Mouse (Mus musculus): ENCODE data around the gene Psors1c2.
"Not testable (repeated sequence)": the region's sequence is repeated elsewhere in the genome, so short reads cannot be mapped to it uniquely, and the experiment has no call there.

Psors1c2 gene

DNA sequence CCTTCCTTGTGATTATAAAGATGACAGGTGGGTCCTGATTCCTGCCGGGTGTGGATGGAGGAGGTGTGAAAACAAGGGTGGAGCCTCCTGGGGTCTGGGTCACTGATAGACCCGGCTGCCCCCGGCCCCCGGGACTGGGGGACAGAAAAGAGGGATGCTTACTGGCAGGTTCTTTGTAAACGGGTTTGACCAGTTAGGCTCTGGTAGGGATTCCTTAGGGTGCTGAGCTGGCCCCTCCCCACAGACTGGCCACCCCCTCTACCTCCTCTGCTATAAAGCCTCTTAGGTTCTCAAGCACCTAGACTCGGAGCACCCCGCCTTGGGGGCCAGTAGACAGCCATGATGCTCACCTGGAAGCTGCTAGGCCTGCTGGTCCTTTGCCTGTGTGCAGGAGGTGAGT is at the start of gene Psors1c2:
Psors1c2 (plus strand) TSS at position 301 of the 400 bp plus-strand sequence.
- no peak for DNase-seq

DNA sequence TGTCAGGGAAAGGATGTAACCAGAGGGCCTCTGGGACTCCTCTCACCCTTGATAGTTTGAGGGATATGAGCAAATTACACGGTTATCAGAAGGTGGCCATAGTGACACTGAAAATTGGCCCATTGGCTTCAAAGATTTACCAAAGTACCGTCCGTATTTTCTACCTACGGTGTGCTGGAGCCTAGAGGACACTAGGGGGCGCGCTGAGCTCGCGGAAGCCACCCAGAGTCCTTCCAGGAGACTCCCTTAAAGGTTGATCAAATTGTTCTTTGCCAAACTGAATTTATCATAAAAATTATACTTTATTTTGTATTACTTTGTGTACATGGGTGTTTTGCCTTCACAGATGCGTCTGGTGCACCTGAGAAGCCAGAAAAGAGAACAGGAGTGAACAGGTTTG is 48.9 kb upstream of the Psors1c2 start:
- peak; percentile 20 to 62 for DNase-seq

DNA sequence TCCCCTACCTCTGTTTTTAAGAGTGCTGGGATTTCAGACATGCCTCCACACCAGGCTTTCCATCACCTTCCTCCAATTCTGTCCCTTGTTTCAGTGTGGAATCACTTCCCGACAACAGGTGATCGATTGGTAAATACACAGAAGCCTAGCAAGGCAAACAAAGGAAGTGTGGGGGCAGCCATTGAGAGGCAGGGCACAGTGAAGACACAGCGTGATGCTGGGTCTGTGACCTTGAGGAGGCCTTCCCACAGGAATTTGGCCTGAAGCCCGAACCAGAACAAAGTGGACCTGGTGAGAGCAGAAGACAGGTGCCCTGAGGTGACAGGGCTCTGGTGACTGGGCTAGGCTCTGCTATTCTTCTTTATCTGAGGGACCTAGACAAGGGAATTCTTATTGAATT is 47.3 kb upstream of the Psors1c2 start:
- DNase-seq = no peak

DNA sequence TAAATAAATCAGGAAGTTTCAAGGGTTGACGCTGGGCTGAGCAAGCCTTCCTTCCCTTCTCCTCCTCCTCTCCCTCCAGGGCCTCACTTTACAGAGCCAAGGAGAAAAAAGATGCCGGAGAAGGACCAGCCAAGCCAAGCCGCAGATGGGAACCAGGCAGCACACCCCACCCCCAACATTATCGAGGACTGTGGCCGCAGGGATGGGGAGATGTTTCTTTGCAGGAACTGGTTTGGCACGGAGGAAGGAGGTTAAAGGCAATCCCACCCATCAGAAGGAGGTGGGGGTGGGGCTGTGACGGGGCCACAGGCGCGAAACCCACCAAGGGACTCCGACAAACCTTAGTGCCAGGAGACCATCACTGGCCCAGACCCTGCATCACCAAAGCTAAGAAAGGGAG is 46.3 kb upstream of the Psors1c2 start:
- DNase-seq = no peak

DNA sequence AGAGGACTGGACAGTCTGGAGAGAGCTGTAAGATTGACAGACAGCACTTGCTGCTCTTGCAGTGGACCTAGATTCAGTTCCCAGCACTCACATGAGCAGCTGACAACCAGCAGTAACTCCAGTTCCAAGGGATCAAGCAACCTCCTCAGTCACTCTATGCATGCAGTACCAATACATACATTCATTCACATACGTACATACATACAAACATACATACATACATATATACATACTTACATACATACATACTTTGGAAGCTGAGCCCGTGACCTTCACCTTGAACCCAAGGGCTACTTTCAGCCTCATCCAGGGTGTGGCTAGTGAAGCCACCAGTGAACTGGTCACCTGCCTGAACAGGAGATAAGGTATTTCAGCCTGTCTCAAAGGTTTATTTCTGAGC is 45.0 kb upstream of the Psors1c2 start:
- no peak for DNase-seq

DNA sequence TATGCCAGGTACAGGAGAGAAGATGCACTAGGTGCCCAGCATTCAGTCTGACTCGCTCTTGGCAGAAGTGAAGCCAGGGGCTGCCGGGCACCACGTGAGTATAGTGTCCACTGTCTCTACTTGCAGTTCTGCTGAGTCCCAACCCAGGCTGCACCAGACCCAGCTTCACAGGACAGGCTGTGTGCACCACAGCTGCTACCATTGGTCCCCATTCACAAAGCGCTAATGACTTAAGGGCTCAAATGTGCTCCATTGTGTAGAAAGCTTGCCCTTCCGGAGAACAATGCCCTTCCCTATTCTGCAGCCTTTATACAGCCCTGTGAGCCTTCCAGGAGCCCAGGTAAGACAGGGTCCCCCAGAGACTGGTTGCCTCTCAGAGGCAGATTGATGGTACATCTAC is 42.7 kb upstream of the Psors1c2 start:
- no peak for DNase-seq

DNA sequence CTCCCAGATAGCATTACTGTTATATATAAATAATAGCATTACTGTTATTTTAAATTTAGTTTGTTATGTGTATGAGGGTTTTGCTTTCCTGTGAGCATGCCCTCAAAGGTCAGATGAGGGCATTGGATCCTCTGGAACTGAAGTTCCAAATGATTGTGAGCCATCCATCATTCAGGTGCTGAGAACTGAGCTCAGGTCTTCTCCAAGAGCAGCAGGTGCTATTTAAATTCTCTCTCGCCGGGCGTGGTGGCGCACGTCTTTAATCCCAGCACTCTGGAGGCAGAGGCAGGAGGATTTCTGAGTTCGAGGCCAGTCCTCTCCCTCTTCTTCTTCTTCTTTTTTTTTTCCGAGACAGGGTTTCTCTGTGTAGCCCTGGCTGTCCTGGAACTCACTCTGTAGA is 35.9 kb upstream of the Psors1c2 start:
- DNase-seq = no peak

DNA sequence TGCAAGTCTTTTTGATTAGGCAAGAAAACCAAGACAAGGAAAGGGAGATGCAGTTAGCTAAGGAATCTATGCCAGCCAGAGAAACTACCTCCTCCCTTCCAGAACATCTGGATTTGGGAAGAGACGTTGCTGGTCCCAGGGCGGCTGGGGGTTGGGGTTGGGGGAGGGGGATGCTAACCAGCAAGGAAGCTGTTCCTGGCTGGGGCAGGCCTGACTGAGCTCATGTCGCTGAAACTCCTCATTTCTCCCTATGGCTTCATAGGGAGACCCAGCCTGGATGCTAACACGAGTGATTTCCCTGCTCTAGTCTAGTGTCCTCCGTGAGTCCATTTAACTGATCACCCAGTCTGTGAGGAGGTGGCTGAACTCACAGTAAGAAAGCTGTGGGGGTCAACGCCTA is 30.8 kb upstream of the Psors1c2 start:
- DNase-seq = no peak

DNA sequence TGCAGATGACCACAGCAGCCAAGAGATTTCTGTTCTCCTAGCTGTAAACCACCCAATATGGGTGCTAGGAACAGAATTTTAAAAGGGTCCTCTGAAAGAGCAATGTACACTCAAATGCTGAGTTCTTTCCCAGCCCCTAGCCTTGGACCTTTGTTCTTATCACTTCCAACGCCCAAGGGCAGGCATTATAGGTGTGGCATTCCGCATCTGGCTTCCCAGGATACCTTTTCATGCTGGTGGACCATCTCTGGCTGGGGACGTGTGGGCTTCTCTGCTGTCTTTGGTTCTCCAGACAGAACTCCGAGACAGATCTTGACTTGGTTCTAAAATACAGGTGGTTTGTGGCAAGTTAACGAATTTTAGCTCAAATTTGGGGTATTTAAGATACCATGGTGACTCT is 30.2 kb upstream of the Psors1c2 start:
- no peak for DNase-seq

DNA sequence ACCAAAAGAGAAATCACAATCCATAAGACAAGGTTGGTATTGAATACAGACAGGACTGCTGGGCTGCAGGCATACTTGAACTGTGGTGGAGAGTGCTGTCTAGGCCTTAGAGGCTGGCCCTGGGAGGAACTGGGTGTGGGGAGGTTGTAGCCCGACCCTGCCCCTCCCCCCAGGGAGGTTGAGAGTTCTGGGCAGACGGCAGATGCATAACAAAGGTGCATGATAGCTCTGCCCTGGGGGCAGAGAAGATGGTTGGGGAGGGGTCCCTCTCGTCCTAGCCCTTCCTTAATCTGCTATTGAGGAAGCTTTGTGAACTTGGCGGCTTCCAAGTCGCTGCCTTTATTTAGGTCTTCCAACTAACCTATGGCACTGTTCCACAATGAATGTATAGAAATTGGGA is 29.2 kb upstream of the Psors1c2 start:
- no peak for DNase-seq

DNA sequence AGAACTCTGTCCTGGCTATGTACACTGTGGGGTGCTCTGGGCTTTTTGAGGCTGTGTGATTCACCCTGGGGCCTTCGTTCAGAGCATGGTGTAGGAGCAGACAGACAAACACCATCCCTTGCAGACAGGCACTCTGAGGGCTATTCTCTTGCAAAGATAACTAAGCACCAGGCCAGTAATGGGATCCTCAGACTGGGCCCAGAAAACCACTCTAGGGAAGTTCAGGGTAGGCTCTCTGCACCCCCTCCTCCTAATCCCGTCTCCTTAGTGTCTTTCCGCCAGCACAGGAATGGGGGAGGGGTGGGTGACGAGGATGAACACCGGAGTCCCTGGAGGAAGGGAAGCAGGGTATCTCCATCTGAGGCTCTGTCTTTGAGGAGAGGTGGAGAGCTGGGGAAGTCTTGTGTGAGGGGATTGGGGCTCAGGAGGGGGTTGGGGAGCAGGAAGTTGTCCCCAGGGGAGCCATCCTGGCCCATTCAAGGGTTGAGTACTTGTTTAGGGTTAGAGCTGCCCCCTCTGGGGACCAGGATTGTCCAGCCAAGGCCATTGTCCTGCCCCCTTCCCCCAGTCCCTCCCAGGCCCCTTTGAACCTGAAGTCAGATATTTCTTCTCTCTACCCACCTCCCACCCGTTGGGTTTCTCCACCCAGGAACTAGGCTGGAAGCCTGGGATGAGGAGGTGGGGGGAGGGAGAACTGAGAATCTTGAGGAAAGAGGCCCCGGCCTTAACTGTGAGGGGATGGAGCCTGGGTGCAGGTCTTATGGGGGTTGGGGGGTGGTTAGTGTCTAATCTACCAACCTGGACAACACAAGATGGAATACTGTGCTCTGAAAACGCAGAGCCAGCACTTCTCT is 28.1 kb upstream of the Psors1c2 start:
- DNase-seq = no peak

DNA sequence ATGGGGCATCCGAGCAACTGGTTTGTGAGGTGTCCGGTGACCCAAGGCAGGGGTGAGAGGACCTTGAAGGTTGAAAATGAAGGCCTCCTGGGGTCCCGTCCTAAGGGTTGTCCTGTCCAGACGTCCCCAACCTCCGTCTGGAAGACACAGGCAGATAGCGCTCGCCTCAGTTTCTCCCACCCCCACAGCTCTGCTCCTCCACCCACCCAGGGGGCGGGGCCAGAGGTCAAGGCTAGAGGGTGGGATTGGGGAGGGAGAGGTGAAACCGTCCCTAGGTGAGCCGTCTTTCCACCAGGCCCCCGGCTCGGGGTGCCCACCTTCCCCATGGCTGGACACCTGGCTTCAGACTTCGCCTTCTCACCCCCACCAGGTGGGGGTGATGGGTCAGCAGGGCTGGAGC is 27.2 kb upstream of the Psors1c2 start, which contains the start of gene Pou5f1:
Pou5f1 (plus strand) TSS at position 243 of the 400 bp plus-strand sequence.
- DNase-seq = no peak

DNA sequence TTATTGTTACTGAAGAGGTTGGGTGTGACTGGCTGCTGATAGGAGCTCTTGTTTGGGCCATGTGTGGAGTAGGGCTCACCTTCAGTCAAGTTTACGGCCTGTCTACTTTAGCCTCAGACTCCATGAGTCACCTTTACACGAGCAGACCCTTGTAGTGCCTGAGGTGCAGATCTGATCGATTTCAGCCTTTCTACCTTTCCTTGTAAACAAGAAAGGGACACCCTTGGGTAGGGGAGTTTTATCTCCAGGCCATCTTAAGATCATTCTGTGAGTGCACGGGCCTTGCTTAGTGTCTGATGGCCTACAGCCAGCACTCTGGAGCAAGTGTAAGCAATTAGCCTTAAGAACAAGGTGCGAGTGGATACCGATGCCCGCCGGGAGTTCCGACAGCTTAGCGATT is 26.1 kb upstream of the Psors1c2 start:
- DNase-seq = no peak

DNA sequence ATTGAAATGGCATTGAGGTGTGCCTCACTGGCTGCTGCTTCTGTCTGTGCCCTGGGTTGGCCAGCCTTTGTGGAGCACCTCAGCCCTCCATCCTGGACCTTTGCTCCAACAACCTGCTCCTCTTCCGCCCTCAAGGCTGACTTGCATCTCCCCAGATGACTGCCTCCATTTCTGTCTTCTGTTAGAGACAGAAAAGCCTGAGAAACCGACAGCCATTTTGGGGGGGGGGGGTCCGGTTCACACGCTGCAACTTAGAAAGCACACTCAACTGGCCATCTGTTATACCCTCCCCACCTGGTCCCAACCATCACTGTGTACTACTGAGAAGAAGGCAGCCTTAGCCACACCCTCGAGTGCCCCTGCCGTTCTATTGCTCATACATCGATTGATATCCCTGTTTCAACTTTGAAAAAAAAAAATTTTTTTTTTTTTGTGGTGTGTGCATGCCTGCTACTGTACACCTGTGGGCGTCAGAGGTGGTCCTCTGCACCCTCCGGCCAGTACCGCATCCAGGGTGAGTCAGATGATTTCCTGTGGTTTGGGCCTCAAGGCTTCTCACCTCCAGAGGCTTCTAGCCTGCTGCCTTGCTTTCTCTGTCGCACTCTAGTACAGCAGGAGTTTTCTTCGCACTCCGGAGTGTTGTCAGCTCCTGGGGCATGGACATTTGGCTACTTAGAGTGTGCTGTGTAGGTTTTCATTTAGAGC is 25.3 kb upstream of the Psors1c2 start:
- DNase-seq = no peak

DNA sequence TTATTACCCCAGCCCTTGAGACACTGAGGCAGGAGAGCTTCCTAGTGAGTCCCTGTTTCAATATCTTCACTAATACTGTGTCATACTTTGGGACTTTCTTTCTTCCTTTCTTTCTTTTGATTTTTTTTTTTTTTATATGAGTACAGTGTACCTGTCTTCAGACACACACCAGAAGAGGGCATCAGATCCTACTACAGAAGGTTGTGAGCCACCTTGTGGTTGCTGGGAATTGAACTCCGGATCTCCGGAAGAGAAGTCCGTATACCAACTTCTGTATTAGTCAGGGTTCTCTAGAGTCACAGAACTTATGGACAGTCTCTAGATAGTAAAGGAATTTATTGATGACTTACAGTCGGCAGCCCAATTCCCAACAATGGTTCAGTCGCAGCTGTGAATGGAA is 24.7 kb upstream of the Psors1c2 start:
- DNase-seq = not testable (repeated sequence)

DNA sequence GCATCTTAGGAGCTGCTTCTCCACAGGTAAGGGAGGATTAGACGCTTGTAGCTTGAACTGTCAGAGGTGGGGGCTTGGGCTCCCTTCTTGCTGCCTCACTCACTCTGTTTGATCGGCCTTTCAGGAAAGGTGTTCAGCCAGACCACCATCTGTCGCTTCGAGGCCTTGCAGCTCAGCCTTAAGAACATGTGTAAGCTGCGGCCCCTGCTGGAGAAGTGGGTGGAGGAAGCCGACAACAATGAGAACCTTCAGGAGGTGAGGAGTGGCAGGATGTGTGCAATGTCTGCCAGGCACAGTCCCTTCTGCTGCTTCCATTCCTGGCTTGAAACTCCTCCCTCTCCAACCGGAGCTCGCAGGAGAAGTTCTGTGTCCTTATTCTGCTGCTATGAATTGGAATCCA is 23.7 kb upstream of the Psors1c2 start:
- peak; percentile 24 to 42 for DNase-seq

DNA sequence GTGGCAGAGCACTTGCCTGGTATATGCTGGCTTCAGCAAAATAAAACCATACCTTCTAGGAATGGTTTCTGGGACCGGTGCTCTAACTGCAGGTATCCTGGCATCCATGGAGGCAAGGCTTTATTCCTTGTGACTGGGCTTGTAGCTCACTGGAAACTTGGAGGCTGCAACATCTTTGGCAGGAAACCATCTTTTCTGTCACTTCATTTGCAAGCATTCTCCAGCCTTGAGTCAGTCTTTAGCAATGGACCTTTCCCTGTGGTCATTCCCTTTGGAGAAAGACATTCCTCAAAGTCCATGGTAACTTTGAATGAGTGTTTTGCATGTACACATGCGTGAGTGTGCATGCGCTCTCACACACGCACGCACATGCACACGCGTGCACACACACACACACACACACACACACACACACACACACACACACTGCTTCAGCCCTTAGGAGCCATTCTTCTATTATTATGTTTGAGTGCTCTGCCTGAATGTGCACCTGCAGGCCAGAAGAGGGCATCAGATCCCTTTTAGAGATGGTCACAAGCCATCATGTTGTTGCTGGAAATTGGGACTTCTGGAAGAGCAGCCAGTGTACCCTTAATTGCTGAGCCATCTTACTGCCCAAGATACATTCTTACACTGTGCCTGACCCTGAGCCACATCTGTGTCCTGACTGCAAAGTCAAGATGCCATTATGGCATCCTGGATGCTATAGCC is 19.9 kb upstream of the Psors1c2 start:
- DNase-seq = no peak

DNA sequence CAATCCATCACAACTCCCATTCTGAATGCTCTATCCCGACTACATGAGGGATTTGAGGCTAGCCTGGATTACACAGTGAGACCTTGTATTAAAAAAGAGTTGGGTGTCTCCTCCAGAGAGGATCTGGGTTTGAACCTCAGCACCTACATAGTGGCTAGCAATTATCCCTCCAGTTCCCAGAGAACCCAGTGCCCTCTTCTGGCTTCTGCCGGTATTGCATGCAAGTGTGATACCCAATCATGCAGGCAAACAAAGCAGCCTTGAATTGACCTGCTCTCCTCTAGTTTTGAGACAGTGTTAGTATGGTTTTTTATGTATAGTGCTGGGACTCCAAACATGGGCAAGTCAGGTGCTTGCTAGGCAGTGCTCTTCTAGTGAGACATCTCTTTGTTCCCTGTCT is 19.1 kb upstream of the Psors1c2 start:
- peak; percentile 46 to 83 for DNase-seq

DNA sequence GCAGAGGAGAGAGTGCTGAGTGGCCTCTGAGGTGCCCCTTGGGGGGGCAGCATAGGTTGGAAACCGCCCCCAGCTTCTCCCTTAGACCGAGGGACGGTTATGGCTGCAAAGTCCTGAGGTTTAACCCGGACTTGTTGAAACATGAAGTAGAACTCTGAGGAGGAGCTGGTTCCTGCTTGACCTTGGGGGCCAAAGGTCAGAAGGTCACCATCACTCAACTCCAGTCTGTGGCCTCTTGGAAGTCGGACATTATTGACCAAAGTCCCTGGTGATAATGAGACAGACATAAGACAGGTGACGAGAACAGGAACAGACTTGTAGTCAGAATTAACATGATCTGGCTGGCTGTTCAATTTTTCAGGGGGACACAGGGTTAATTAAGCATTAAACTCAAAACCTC is 18.2 kb upstream of the Psors1c2 start:
- DNase-seq = no peak

DNA sequence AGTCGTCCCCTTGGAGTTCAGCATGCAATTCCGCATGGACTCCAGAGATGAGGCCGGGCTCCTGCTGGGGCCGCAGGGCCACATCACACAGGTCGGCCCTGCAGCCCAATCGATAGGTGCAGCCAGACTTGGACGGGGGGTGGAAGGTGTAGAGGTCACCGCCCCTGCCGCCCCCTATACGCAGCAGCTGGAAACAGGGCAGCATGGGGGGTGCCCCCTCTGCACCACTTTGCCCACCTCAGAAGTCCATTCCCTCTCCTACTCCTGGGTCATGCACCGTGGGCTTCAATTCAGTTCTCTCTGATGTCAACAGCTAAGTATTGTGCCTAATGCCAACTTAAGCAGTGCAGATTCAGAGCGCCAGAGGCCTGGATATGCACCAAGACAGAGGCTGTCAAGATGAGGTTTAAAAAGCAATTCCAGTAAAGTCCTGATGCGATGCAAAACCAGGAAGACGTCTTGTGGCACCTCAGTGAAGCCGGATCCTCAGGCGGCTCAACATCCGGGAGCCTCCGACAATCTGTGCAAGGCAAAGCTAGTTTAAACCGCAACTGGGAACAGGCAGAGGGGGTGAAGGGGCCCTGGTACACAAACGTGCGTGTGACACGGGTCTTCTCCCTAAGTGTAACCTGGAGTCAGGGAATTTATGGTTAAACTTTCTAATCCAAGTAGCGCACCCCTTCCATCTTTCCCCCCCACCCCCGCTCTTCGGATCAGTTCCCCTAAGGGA is 16.9 kb upstream of the Psors1c2 start:
- DNase-seq = no peak

DNA sequence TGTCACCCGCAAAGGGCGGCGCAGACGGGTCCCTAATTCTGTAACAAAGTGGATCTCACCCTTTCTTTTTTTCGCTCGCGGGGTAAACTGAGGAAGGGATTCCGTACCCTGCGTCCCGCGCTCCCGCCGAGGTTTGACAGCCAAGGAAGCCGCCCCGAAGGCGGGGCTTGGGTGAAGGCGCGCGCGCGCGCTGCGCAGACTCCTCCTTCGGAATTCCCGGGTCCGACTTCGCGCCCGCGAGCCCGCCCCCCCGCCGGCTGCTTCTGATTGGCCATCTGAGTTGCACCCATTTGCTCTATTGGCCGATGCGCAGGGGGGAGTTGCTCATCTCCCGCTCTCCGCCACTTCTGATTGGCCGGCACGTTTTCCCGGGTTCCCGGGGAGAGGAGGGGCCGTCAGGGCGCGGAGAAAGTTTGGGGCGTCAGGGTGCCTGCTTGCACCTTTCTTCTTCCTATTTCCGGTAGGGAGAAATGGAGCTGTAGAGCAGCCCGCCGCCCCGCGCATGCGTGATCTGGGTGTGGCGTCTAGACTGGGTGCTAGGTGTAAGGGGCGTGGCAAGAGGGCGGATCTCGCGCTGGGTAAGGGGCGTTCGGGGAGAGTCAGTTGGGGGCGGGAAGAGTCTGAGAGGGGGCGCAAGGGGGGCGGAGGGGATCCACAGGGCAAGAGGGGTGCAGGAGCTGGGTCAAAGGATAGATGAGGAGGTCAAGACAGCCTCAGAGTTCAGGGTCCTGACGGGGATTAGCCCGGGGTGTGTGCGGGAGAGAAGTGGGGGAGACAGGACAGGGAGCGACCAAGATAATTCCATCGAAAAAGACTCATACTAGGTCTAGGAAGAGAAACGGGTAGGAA is 16.1 kb upstream of the Psors1c2 start, which contains the start of the genes Tcf19 and Cchcr1:
Tcf19 (minus strand) TSS at position 173 of the 849 bp plus-strand sequence.
Cchcr1 (plus strand) TSS at position 449 of the 849 bp plus-strand sequence.
- DNase-seq = peak; percentile 91 to 92

DNA sequence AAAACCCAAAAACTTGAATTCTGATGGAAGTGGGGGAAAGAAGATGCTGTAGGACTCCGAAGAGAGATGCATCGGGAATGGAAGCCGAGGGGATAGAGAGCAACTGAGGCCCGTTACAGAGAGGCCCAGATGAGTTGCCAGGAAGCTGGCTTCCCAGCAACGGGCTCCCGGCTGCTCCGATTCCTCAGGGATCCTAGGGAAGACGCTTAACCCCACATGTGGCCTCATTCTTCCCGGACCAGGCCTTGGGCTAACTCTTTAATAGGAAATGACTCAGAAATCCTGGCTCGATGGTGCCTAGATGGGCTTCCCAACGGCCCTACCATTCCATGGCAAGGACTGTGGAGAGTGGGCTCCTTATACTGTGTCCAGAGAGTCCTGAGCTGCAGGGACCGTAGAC is 15.5 kb upstream of the Psors1c2 start:
- no peak for DNase-seq
